Mouse (Mus musculus): ENCODE results near the gene Ctrb1.

Ctrb1 gene

GRCm38 (mm10) chr8:111717488-111717792 is 26.6 kb upstream of the Ctrb1 start:
- in situ Hi-C loops (cut with MboI, MseI), result no loop called here

GRCm38 (mm10) chr8:111716603-111717487 is 26.0 kb upstream of the Ctrb1 start:
- in situ Hi-C loops (cut with MboI, MseI), result no loop called here

DNA sequence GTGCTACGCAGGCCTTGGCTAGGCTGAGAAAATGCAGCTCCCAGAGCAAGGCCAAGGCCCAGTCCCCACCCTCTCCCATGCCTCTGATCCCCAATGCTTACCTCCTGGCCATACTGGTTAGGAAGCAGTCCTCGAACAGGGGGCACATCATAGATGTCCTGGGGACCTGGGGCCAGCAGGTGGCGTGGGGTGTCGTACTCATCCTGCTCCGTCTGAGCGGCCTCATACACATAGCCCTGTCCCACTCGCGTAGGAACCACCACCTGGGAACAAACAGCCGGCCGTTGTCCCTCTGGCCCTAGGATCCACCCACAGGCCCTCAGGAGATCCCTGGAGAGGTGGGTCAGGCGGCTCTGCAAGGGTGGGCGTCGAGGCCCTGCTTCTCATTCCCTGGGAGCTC is 24.7 kb upstream of the Ctrb1 start:
- in situ Hi-C loops (cut with MboI, MseI), result no loop called here

DNA sequence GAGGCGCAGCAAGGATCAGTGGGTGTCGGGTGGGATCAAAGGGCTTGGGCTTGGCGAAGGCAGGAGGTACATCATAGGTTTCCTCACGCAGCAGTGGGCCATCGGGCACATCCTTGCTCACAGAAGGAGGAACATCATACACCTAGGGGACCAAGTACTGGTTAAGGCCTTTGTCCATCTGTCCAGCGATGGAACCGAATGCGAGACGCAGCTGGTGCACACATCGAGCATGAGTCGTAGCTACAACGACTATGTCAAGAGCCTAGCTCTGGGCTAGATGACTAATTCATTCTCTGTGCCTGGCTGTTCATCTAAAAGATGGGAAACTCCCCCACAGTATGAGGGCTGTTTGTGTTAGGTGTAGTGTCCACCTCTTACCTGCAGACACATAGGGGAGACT is 23.5 kb upstream of the Ctrb1 start:
- in situ Hi-C loops (cut with MboI, MseI), result no loop called here

DNA sequence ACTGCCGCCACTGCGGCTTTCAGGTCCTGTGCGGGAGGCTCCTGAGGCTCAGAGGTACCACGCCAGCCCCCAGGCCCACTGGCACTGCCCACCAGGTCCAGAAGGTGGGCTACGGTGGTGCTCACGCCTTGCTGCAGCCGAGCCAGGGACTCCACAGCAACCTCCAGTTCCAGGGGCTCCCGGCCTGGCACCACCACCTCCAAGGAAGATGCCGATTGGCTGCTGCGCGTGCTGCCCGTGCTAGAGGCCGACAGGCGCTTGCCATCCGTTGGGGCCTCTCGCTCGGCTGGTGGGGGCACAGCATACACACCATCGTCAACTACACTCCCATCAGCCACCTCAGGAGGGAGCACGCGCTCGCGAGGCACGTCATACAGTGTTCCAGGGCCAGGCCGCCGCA is 23.0 kb upstream of the Ctrb1 start:
- in situ Hi-C loops (cut with MboI, MseI), result no loop called here

DNA sequence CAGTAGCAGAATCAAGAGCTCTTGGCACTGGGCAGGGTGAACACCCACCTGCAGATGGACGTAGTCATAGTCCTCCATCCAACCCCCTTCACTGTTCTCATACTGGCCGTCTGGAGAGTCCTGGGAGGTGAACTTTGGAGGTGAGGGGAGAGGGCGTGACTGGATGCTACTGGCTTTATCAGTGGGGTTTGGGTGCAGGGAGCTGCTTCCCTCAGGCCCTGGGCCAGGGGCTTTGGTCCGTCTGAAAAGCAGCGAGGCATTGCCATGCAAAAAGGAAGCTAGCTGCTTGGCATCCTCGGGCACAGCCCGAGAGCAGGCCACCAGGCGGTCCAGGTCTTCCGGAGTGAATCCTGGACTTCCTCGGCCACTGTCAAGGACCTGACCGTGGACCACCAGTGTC is 22.5 kb upstream of the Ctrb1 start:
- in situ Hi-C loops (cut with MboI, MseI), result no loop called here

DNA sequence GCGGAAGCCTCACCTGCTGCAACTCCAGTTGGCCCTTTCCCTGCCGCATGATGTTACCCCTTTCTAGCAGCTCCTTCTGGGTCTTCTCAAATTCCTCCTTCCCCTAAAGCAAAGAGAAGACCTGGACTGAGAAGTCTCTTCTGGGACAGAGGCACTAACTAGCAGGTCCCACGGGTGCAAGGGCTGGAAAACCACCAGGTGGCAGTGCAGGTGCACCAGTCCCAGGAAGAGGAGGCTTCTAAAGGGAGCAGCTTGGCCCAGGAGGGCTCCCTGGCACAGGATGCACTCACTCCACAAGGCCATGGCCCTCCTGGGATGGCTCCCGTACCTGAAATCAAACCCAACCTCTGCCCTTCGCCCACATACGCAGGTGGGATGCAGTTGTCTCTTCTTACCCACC is 21.8 kb upstream of the Ctrb1 start:
- in situ Hi-C loops (cut with MboI, MseI), result no loop called here

- in situ Hi-C loops (cut with MboI, MseI), result no loop called here
Observed at GRCm38 (mm10) chr8:111712135-111712534, 21.3 kb upstream of the Ctrb1 start.

DNA sequence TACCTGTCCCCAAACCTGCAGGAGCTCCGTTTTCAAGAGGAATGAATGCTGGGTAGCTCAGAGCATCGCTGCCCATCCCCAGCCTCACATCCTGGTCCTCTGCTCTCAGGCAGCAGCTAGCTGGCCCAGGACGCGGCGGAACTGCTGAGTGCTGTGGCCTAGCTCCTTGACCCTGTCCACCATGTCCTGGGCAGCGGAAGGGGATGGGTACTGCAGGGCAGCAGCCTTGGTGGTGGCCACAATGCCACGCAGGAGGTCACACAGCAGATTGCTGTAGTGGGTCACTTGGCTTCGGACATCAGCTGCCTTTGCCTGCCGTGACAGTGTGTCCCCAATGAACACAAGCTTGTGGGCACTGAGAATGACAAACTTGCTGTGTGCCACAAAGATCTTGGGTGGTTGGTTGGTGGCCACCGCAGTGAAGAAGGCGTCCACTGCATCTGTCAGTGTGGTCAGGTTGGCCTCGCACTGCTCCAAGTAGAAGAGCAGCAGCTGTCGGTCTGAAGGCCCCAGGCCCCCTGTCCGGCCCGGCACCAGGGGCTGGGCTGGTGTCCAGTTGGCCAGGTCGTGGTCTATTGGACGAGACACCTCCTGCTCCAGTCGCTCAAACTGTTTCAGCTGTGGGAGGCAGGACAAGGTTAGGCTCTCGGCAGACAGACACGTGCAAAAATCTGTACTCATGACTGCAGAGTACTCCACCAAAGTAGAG is 20.1 kb upstream of the Ctrb1 start:
- in situ Hi-C loops (cut with MboI, MseI), result no loop called here

- in situ Hi-C loops (cut with MboI, MseI), result no loop called here
Observed at GRCm38 (mm10) chr8:111709223-111709622, 18.4 kb upstream of the Ctrb1 start.

GRCm38 (mm10) chr8:111708265-111708664 is 17.5 kb upstream of the Ctrb1 start:
- in situ Hi-C loops (cut with MboI, MseI), result no loop called here

- in situ Hi-C loops (cut with MboI, MseI), result no loop called here
Observed at GRCm38 (mm10) chr8:111705699-111706098, 14.9 kb upstream of the Ctrb1 start.

DNA sequence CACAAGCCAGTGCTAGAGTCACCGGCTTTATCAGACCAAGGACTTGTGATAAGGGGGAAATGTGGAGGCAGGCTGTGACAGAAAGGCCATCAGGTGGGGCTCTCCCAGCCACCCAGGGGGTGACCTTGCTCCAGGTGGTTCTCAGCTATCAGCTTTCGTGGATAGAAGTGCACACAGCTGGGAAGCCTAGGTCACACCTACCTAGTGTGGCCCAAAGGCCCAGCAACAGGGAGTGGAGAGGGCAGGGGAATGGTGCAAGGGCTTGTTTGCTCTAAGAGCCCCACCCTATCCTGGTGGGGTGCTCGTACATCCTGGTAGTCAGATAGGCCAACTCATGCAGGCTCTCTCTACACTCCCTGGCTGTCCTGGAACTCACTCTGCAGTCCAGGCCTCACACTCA is 14.4 kb upstream of the Ctrb1 start:
- in situ Hi-C loops (cut with MboI, MseI), result no loop called here

DNA sequence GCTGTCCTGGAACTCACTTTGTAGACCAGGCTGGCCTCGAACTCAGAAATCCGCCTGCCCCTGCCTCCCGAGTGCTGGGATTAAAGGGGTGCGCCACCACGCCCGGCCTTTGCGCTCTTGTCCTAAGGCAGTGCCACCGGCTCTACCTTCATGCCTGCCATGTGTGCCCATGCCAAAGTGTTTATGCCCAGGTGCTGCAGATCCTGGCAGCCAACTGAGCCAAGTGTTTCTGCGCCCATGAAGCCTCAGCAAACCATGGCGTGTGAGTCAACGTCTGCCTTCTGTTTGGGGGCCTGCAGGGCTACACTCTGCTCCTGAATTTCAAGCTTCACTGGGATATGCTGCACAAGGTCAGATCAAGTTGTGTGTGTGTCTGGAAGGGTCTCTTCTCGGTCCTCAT is 13.8 kb upstream of the Ctrb1 start:
- in situ Hi-C loops (cut with MboI, MseI), result no loop called here

GRCm38 (mm10) chr8:111701380-111701779 is 10.6 kb upstream of the Ctrb1 start:
- in situ Hi-C loops (cut with MboI, MseI), result no loop called here

DNA sequence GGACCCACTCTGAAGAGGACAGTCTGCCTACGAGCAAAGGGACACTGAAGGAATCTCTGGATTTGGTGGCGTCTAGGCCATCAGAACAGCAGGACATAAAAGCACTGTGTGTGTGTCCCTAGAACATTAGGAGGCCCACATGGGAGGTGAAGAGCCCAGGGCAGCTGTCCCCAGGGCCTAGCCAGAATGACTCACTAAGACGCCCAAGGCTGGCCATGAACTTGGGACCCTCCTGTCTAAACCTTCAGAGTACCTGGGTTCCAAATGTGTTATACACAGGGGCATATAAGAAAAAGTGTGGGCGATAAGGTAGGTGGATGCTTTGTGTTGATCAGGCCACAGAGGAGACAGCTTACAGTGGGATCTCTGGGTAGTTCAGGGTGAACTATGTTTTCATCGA is 9.9 kb upstream of the Ctrb1 start:
- in situ Hi-C loops (cut with MboI, MseI), result no loop called here

GRCm38 (mm10) chr8:111700201-111700600 is 9.4 kb upstream of the Ctrb1 start:
- in situ Hi-C loops (cut with MboI, MseI), result no loop called here

GRCm38 (mm10) chr8:111699035-111699434 is 8.2 kb upstream of the Ctrb1 start:
- in situ Hi-C loops (cut with MboI, MseI), result loop anchor here (10.0 kb wide), 1 partner anchor 984 kb away; no protein-coding TSS in a partner anchor

GRCm38 (mm10) chr8:111697655-111698054 is 6.8 kb upstream of the Ctrb1 start:
- in situ Hi-C loops (cut with MboI, MseI), result loop anchor here (10.0 kb wide), 1 partner anchor 983 kb away; no protein-coding TSS in a partner anchor

DNA sequence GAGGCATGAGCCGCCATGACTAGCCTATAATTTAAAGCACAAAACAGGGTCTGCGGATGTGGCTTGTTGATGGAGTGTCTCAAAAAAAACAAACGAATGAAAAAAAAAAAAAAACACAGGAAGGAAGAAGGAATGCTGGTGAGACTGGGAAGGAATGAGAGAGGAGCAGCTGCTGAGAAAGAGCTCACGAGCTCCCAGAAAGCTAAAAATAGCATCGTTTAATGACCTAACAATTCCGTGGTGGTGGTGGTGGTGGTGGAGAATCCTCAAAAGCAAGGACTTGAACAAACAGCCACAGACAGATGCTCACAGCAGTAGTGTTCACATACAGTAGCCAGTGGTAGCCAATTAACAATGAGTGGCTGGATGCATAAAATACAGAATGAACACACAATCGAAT is 4.6 kb upstream of the Ctrb1 start:
- in situ Hi-C loops (cut with MboI, MseI), result loop anchor here (10.0 kb wide), 1 partner anchor 981 kb away; no protein-coding TSS in a partner anchor

DNA sequence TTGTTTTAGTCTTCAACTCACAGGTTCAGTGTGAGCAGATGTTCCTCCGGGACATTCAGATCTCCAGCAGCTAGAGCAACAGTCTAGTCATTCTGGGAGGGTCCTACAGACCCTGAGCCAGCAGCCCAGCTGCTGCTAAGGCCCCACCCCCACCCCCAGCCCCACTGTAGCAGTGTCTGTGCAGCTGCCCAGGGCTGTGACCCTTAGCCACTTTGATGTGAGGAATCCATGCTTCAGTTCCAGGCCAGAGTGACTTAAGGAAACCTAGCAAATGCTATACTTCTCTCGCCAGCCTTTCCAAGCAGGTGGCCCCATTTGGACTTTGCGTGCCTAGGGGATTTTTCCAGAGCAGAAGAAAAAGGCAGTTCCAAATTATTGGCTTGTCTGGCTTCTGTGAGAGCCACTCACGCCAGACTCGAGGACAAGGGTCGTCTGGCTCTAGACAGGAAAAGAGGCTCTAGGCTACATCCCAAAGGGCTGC is 2.5 kb upstream of the Ctrb1 start:
- in situ Hi-C loops (cut with MboI, MseI), result loop anchor here (10.0 kb wide), 1 partner anchor 978 kb away; no protein-coding TSS in a partner anchor

DNA sequence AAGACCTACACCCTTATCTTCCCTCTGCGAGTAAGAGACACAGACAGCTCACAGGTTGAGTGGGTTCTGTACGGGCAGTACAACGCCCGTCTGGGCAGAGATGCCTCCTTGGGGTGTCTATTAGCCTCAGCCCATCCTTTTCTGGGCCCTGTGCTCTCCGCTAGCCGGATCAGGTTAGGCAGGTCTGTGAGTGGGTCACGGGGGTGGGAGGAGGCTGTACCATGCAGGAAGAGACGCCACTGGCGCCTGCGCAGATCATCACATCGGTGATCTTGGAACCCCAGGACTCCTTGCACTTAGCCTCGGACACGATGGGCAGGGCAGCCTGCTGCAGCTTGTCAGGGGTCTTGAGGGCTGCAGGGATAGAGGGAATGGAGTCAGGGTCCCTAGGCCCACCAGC is 3.9 kb downstream of the Ctrb1 start:
- in situ Hi-C loops (cut with MboI, MseI), result no loop called here

DNA sequence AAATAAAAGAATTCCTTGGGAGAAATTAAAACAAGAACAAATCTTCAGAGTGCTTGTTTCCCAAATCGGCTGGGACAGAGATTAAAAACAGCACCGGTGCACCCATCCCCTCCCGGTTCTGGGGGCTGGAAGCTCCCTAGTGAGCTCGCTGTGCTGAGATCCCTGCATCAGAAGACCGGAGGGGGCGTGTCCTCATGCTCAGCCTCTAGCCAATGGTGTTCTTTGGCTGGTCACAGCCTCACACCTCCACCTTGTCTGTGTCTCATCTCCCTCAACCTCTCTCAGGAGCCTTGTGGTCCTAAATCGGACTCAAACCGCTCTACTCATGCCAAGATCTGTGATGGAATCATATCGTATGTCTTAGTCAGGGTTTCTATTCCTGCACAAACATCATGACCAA is 8.3 kb downstream of the Ctrb1 start:
- in situ Hi-C loops (cut with MboI, MseI), result loop anchor here (5.0 kb wide), 1 partner anchor 80 kb away; no protein-coding TSS in a partner anchor
